Mouse (Mus musculus) frontal cortex, postnatal 36 days (tissue): ENCODE measurements at regions not wholly inside any gene's neighbourhood (a gene's known extent, or its start where the extent isn't known, plus 50 kb on each side); places are given as distances from the start of the nearest gene placed in this dataset.

ENCODE experiments used
- DNase-seq, 2 experiments: peaks; one replicate each; pipeline ENCODE4 v3.0.0; 2022; ENCODE audit warnings: low spot score in 2 of 2

DNA sequence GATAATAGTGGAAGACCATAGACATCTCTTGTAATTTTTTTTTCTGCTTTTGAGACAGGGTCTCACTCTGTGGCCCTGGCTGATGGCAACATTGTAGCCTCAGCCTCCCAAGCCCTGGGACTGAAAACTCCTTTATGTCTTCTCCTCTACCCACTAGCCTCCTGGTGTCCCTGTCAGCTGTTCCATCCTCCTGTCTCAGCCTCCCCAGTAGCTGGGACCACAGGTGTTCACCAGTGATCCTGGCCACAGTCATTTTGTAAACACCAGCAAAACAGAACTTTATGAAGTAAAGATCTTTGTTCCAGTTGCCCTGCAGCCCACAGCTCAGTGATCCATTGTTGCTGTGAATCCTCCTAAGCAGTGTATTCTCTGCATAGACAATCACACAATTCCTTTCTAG, 129.9 kb upstream of the Eya4 start:
- DNase-seq = no peak

DNA sequence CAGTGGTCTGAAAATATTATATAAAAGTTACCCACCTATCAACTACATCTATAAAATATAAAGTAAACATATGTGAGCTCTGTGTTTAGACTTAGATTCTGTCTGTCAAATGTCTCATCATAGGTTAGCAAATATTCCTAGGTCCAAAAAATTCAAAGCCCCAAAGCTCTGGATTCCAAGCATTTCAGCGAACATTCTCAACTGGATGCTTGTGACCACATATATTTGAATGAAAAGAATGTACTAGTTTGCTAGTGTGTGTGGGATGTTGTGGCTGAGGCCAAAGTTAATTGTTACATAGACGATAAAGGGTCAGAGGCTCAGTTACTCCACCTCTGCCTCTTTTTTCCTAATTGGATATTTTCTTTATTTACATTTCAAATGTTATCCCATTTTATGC, 128.3 kb upstream of the Eya4 start:
- no peak for DNase-seq

DNA sequence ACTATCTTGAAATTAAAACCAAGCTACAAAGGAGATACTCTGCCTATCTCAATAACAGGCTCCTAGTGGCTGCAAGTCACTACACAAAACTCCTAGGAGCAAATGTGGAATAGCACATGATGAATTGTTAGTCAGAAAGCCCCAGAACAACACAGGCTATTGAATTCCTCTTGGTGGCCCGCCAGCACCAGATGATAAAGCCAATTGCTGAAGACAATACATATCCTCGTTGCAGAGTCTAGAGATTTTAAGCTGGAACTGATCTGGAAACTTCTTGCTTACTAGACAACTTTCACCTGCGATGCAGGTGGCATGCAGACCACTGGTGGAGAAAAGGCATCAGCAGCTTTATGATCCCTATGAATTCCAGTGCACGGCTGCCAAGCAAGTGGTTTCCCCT, 126.5 kb upstream of the Eya4 start:
- peak in 1 of 2 experiments; percentile 6 for DNase-seq

DNA sequence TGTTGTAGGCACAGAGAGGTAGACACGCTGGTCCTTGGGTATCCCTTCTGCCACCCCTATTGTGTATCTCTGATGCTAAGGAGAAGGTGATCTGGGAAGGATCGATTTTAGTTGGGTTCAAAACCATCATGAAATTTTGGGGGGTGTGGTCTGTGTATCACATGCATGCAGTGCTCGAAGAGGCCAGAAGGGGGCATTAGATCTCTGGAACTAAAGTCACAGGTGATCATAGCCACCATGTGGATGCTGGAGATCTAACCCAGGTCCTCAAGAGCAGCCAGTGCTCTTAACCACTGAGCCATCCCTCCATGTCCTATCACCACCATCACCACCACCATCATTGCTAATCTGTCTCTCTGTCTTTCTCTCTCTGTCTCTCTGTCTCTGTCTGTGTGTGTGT, 100.4 kb upstream of the Eya4 start:
- DNase-seq = no peak

DNA sequence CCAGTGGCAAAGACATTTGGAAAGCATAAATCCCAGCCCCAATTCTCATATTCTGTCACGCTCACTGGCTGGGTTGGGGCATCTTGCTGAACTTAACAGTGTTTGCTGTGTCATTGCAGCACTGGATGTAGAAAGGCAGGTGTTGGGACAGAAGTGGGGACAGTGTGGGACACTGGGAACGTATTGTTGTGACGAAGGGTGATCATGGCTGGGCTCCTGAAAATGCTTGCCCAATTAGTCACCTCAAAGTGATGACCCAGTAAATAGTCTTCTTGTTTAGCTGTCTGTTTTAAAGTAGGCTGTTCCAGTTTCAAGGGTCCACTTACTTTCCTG, 100.0 kb upstream of the Eya4 start:
- DNase-seq = no peak

DNA sequence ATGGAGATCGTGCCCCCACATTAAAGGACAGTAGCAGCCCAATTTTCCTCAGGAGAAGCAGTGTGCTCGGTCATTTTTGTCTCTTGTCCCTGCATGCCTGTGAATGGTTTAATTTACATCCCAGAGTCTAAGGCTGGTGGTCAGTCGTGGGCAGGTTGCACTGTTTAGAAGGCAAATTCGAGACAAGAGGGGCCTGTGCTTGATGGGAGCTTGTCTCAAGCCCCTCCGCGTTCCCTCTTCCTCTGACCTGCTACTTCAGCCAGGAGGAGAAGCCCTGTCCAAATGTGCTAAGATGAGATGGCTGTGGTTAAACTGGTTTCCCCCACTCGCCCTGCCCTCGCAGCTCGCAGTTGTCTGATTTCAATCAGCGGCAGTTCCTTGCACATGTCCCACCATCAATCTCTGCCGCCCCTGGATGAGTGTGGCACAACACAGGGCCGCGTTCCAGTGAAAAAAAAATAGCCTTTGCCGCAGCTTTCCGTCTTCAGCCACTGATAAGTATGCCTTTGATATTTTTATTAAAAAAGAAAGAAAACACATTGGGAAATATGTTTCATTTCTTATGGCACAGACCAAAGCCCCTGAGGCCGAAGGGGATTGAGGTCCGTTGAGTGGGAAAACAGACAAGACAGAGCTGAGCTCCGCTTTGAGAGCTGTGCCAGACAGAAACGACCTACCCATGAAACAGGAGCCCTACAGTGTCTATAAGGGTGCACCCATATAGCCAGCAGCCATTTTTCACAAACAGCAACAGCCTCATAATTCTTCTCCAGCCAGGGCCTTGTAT, 99.5 kb upstream of the Eya4 start:
- no peak for DNase-seq

DNA sequence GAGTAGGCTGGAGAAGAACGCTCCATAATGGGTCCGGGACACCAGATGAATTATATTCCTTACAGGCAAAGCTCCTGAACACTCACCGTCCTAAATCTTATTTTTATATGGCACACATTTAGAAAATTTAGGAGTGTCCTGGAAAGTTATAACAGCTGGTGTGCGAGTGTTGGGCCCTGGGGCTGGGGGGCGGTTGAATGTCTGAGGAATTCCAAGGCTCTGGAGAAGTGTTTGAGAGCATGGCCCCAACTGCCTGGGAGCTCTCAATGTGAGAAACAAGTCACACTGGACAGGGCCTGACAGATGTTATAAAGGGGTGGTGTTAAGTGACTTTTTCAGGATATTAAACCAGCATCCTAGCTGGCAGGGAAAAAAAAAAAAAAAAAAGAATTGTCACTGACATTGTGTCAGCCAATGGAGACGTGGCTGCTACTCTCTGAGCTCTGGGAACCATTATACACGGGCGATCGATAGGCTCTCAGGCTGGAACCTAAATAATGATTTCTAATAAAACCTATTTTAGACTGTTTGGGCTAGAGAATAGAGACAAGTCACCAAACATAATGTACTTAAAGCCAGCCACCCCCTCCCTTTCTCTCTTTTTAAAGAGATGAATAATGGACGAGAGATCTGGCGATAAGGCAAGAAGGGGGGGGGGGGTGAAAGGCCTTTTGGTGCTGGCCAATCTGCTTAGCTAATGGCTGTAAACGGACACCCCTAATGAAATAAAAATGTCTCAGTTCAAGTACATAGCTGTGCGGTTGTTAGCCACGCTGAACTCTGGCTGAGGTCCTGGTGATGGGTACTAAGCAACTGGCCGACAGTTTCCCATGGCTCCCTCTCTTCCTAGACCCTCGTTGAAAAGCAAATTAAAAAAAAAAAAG, 98.6 kb upstream of the Eya4 start:
- no peak for DNase-seq

DNA sequence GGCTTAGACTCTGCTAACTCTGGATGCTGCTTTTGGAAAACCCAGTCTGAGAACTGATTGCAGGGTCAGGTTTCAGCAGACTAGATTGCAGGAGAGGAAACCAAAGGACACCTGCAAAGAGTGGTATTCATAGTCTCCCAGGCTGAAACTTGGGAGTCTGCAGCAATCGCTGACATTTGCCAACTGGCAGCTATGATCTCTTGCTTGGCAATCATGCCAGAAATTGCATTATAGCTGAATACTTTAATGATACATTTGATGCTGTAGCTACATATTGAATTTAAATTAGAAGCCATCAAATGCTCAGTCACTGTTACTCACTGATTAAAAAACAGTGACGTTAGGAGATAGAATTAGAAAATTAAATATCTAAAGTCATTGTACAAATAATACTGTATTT, 79.8 kb upstream of the Eya4 start:
- no peak for DNase-seq

DNA sequence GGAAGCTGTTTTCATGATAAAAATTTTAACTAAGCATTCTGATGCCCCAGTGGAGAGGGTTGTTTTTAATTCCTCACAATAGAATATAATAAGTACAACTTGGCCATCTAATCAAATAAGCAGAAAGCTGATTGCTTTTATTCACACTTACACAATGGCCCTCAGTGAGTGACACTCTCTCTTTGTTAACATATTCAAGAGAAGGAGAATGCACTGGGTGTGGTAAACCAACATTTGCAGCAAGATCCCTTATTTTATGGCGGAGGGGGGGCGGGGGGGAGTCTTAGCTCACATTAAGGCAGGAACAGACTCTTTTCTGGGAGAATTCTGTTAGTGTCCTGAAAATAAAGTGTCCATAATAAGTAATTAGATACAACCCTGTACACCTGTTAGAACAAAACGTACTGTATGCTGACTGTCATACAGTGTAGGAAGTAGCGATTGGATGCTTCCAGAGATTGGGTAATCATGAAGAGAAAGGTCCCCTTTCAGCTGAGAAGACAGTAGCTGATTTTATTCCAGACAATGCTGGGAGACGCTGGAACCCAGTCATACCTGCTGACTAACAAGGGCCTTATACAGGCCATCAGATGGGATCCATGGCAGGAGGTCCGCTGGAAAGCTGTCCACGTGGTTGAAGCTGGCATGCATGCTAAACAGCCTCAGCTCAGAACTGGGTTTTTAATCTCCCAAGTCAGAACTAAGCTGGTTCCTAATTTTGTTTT, 63.4 kb upstream of the Eya4 start:
- DNase-seq = no peak

DNA sequence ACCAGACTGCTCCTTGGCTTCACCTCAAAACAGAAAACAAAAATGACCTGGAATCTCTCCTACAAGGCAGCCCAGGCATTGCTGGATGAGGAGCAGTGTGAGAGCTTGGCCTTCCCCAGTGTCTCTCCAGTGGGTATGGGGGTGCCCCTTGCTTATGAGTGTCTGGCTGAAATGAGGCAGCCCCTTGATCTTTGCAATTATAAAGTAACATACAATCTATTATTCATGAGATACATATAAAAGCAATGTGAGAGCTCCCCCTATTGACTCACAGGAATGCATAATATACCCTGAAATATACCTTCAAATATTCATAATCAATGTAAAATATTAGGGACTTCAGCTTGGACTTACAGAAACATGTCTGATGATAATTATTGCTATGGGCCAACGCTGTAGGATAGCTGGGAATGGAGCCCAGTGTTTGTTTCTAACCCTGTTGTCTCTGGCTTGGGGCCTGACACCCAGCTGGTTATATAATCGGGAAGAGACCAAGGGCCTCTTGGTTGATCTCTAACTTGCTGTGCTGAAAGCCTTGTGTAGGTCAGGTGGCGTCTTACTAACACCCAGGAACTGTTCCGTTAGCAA, 52.9 kb upstream of the Eya4 start:
- DNase-seq = peak; percentile 10 to 14
